Mouse (Mus musculus): ENCODE measurements around the gene Ppp6r3. TPM values are rescaled to one million over a fixed set of nuclear protein-coding genes. Genes with fewer than 3 reads are reported as not detected.

Ppp6r3 gene
- total RNA-seq, 2 experiments from 2014 or later = 84.7 to 87.9 TPM

DNA sequence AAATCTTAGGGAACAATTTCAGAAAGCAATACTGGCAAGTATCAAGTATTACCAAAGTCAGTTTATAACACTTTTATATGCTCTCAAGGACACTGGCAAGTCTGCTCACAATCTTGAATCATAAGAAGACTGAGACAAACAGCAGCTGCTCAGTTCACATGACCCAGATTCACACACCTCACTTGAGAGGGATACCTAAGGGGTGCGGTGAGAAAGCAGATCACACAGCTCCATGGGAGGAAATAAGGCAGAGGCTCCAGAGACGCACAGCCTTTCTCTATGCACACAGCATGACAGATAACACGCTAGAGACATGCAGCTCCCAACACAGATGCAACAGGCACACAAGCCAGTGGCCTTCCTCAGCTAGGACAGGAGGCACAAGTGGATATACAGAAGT, 45.8 kb downstream of the Ppp6r3 start:
- DNase-seq (ENCODE audit: low spot score in 2 of 2) = no peak

DNA sequence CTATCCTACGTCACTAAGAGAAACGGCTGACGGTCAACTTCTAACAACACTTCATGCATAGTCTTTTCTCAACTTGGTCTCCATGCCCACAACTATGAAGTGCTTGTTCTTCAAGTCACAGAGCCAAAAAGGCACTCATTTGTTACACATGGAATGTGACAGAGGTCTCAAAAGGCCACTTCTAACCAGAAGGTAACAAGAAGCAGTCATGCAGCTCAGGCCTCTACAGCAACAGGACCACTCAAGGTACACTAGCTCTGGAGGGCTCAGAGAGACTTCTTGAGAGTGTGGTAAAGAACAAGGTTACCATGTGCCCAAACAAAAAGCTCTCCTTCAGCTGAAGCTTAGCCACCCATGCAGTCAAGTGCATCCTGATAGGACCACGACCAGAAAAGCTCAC, 46.9 kb downstream of the Ppp6r3 start:
- no peak for DNase-seq (ENCODE audit: low spot score in 2 of 2)

DNA sequence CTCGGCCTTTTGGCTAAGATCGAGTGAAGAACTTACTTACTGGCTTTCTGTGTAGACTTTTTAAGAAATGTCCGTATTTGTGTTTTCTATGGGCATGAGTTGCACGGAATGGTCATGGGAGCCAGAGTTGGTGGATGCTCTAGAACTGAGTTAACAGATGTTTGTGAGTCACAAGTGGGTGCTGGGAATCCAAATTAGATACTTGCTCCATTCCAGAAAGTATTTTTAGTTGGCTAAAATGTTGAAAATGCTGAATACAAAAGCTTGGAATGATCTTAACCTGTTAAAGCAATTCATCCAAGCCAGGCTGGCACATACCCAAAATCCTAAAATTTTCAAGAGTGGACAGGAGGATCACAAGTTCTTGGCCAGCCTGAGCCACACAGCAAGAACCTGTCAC, 48.0 kb downstream of the Ppp6r3 start:
- no peak for DNase-seq (ENCODE audit: low spot score in 2 of 2)

DNA sequence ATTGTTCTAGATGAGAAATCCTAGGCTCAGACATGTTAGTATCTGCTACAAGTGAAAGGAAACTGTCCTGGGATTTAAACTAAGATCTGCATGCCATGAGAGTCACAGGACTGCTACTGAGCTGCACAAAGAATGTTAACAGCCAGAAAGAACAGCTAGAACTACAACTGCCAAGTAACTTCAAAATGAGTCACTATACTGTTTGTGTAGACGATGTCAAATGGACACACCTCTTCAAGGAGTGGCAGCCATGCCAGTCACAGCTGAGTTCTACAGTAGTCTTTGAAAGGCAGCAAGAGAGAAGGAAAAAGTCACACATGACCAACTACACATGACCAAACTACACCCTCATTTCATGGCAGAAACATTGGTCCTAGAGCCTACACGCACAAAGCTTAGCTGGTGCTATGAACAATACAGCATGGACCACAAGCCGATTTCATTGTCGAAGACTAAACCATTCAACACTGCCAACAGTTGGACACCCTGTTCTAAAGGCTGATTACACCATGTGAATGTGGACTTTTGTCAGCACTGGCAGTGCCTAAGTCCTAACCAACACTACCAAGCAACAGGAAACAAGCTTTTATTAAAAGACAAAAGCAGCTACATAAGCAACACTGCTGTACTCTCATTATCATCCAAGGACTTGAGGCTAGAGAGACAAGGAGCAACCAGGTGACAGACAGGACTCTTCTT, 55.9 kb downstream of the Ppp6r3 start:
- DNase-seq (ENCODE audit: low spot score in 2 of 2) = no peak

DNA sequence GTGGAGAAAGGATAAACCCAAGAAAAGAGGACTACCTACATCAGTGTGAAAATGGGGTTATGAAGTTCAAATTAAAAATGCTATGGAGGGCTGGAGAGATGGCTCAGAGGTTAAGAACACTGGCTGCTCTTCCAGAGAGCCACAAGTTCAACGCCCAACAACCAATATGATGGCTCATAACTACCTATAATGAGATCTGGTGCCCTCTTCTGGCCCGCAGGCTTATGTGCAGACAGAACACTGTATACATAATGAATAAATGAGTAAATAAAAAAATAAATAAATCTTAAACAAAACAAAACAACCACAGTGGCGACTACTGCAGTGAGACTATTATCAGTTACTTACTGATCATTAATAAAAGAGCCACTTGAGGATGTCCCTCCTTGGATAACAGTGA, 78.3 kb downstream of the Ppp6r3 start:
- DNase-seq (ENCODE audit: low spot score in 2 of 2) = no peak

DNA sequence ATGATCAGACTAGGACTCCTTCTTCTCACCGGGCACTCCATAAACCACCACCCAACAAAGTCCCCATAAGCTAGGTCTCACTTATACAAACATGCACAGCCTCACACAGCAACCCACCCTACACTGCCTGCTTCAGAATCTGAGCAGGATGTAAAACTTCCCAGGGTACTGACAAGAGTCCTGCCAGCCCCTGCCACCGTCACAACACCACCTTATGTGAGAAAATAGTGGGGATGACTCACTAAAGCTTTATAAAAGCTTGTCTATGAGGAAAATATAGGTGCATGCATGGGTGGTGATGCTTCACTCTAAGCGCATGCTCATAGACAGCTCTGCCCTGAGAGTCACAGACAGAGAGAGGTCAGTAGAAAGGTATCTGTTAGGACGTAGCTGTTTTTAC, 85.7 kb downstream of the Ppp6r3 start:
- DNase-seq (ENCODE audit: low spot score in 2 of 2) = no peak

DNA sequence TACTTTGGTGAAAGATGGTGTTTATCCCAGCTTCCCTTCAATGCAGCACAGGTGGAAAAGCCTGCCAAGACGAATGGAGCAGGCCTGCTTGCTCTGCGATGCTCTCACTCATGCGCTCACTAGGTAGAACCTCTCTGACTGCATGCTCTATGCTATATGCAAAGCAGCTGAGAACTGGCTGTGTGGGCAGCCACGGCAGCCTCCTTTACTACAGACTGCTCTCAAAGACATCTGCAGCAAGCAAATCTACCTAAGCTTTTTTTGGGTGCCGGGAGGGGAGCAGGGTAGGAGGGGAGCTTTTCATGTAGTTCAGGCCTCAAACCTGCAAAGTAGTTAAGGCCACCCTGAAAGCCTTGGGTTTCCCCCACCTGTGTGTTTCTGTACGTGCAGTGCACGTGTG, 92.7 kb downstream of the Ppp6r3 start:
- DNase-seq (ENCODE audit: low spot score in 2 of 2) = no peak

DNA sequence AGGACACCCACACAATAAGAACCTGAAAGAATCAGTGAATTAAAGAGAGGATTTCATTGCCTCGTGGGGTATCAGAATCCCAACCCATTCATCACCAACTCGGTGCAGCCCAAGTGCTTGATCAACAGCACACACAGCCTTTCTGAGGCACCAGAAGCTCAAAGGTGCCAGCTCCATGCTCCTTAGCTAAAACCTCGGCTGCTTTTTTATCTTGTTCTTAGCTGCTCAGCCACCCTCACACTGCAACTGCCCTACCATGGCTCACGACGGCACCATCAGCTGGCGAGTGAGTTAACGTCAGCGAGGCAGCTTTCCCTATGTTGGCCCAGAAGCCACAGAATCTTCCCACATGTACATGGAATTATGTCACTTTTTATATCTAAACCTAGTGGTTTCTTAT, 95.4 kb downstream of the Ppp6r3 start:
- DNase-seq (ENCODE audit: low spot score in 2 of 2) = peak in 1 of 2 experiments; percentile 18

DNA sequence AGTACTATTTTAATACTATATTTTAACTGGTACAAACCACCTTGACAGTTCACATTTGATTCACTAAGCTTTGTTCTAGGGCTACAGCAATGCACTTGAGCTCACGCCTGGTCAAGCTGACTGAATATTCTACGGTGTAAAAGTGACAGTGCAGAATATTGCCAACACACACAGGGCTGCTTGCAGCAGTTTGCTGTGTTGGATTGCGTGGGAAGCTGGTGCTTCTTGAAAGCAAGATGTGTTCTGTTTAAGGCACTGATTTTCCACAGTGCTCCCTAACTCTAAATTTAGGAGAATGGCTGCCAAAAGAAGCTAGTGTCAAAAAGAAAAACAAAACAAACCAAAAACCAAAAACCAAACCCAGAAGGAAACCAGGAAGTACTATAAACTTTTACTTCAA, 98.6 kb downstream of the Ppp6r3 start:
- DNase-seq (ENCODE audit: low spot score in 2 of 2) = peak in 1 of 2 experiments; percentile 18

DNA sequence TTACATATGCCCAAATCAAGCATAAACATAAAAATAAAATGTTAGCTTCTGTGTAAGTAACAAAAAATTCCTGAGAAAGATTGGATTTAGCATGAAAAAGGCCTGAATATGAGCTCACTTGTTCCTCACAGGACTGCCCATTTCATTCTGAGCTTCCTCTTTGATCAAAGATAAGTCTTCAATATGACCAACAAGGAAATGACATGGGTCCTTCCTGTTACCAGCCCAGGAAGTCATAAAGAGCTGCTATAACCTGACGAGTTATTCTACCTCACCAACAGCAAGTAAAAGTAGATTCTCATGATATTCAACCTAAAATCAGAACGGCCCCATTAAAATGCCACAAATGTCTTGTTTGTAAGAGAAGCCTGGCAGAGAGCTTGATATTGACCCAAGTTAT, 104.3 kb downstream of the Ppp6r3 start:
- DNase-seq (ENCODE audit: low spot score in 2 of 2) = no peak

DNA sequence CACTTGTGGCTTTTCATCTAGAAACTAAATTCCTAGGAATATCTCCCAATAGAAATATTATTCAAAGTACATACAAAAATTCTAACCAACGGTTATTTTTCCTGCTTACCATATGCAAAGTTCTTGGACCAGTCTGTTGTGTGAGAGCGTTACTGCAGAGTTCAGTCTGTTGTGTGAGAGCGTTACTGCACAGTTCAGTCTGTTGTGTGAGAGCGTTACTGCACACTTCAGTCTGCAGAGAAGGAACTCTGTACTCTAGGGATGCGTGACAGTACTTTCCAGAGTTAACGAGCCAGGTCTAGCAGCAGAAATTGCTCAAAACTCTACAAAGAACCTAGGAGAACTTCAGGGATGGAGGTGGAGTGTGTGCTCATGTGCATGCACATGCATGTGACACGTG, 108.0 kb downstream of the Ppp6r3 start:
- peak in 1 of 2 experiments; percentile 34 for DNase-seq (ENCODE audit: low spot score in 2 of 2)

DNA sequence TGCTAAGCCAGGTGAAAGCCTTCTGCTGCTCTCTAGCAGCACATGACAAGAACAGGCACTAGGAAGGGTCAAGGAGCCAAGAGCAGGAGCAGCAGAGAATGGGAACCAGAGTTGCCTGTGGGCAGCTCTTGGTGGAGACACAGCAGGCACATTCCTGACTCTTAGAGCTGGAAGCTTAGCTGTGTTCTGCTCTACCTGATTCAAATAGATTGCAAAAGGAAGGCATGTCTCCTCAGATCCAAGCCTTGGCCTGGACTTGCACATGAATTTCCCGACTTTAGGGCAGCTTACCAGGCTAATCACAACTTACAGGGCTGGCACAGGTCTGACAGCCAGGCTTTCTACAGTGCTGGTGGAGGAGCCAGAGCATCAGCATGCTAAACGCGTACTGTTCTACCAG, 115.6 kb downstream of the Ppp6r3 start:
- DNase-seq (ENCODE audit: low spot score in 2 of 2) = no peak

DNA sequence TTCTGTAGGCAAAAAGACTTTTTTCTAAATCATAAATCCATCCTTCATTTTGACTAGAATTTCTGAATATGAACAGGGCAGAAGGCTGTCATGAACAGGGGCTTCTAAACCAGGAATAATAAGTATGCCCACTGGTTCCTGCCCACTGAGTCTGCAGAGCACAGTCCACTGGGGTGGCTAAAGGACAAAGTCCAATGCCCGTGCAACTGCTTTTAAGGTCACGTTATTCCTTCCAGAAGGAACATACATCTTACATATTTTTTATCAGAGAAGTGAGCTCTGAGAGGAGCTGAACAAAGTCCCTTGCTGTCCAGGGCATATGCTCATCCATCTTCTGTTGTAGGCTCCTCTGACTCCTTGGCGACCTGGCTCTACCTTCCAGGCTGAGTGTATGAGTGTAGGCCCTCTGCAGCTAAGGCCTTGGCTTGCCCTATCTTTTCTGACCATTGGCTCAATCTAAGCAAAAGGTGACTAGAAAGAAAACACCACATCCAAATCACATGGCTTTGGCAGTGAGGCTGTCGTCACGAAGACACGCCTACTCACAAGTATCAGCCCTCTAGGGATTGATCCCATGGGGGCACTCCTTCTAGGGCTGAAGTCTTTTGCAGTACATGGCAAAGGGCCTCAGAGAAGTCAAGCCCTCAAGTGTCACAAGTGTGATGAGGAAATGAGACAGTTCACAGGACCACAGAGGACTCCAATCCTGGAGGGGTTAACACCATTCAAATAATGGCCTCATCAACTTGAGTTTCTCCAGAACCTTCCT, 117.0 kb downstream of the Ppp6r3 start:
- no peak for DNase-seq (ENCODE audit: low spot score in 2 of 2)

DNA sequence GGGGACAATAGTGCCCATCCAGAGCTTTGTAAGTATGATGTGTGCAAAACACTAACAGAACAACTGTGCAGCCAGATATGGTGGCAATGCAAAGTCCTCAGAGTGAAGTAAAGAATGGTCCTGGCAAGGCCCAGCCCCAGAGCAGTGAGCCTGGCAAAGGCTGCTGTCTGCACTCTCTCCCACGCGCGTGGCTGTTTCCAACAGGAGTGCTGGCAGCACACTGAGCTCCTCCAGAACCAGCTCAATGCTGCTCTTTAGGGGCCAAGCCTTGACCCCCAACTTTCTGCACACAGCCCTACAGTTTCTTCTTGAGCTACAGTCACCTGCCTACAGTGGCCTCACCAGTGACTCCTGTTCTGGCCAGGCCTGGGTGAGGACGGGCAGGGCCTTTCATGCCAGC, 117.8 kb downstream of the Ppp6r3 start:
- no peak for DNase-seq (ENCODE audit: low spot score in 2 of 2)

DNA sequence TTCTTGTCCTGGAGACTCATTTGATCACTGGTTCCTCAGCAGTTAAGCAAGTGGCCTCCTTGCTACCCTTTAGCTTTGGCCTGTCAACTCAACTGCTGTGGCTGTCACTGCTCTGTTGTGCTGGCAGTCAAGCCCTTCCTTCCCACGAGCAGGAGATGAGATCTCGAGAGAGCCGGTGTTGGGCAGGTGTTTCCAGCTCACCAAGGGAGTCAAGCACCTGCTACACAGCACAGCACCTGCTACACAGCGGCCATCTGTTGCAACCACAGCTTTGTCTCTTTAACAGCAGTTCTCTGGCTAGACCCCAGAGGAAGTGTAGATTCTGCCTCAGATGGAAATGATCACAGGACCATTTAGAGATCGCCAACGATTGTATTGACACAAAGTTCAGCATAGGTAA, 123.9 kb downstream of the Ppp6r3 start:
- no peak for DNase-seq (ENCODE audit: low spot score in 2 of 2)

DNA sequence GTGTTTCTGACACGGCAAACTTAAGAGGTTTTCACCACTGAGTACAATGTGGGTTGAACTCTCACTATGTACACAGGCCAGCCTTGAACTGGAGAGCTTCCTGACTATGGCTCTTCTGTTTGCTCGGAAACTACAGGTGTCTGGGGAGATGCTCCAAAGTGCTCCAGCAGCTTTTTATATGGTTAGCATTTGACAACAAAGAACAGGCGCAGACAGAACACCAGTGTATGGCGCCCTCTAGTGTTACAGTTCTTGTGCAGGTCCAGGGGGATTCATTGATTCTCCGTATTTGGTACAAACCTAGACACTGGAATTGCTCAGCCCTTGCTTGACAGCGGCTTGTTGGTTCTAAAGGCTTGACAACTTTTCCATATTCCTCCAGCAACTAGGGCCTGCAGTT, 124.4 kb downstream of the Ppp6r3 start:
- DNase-seq (ENCODE audit: low spot score in 2 of 2) = peak; percentile 71 to 92

DNA sequence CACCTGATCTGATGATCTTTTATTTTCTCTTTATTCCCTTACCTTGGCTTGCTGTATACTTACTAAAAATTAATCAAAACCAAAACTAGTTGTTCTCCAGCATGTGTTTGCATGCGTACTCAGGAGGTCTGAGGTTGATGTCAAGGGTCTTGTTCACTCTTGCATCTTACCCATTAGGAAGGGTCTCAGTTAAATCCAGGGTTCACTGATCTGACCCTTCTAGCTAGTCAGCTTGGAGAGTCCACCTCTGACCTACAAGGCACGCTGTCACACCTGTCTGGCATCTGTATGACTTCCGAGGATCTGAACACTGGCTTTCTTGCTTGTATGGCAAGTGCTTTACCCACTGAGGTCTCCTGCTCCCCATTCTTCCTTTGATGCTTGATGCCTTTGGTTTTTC, 124.8 kb downstream of the Ppp6r3 start:
- no peak for DNase-seq (ENCODE audit: low spot score in 2 of 2)

DNA sequence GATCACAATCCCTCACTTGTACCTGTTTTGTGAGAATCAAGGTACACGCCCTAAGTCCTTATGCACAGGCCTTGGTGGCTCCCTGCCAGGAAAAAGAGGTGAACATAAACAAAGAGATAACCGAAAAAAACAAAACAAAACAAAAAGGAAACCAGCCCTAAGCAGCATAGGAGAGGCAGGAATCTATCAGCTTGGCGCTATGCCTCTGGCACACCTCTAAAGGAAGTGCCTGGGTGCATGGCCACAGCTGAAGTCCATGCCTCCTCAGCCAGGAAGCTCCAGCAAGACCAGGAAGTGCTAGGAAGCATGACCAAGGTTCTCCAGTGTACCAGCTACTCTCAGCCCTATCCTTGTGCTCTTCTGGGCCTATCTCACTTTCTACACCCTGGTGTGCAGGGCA, 126.3 kb downstream of the Ppp6r3 start:
- DNase-seq (ENCODE audit: low spot score in 2 of 2) = no peak

DNA sequence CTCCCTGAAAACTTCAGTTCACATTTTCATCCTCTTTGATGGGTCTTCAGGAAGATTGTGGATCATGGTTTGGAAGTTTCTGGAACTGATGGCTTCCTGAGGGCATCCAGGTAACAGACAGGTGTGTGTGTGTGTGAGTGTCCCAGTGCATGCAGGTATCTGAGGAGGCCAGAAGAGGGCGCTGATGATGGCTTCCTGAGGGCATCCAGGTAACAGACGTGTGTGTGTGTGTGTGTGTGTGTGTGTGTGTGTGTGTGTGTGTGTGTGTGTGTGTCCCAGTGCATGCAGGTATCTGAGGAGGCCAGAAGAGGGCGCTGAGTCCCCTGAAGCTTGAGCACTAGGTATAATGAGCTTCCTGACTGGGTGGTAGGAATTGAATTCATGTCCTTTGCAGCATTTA, 128.2 kb downstream of the Ppp6r3 start:
- no peak for DNase-seq (ENCODE audit: low spot score in 2 of 2)

DNA sequence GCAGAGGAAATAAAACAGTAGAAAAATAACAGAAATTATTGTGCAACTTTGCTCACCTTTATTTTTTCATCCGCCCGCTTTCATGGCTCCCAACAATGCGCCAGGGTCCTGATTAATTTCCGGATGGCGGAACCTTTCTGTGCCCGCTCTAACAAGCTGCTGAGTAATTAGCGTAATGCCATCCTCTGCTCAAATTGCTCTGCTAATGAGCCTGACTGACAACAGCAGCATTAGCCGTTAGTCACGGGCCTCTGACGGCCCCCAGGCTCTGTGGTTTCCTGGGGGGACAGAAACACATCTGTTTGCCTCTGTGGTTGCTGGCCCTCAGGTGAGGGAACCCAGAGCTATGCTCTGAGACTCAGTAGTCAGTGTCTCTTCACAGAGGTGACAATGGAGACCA, 134.5 kb downstream of the Ppp6r3 start:
- no peak for DNase-seq (ENCODE audit: low spot score in 2 of 2)

DNA sequence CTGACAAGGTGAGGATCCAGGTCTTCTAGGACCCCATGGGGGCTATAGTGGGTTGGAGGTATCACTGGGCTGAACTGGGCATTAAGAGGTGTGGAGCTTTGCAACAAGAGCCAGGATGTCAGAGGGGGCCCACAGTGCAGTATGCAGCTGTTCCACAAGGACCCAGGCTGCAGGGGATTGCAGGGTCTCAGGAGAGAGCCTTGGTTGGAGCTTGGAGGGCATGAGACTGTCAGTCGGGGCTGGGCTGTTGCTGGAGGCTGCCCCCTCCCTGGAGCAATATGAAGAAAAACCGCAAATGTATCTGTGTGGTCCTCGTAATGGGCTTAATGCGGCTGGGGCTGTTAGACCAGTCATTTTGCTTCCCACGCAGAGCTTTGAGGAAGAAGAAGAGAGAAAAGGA, 134.9 kb downstream of the Ppp6r3 start:
- no peak for DNase-seq (ENCODE audit: low spot score in 2 of 2)

DNA sequence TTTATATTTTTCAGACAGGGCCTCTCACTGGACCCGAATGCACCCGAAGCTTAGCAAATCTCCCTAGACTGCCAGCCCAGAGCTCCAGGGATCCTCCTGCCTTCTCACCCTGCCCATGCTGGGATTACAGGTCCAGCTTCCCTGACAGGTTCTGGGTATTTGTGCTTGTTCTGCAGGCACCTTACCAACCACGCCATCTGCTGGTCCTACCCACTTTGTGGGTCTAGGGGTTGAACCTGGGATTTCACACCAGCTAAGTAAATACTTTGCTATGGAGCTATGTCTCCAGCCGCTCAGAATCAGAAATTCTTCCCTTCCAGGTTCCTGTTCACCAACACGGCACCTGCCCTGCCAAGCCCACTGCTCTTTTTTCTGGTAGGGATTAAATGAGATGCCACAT, 137.6 kb downstream of the Ppp6r3 start:
- DNase-seq (ENCODE audit: low spot score in 2 of 2) = no peak

DNA sequence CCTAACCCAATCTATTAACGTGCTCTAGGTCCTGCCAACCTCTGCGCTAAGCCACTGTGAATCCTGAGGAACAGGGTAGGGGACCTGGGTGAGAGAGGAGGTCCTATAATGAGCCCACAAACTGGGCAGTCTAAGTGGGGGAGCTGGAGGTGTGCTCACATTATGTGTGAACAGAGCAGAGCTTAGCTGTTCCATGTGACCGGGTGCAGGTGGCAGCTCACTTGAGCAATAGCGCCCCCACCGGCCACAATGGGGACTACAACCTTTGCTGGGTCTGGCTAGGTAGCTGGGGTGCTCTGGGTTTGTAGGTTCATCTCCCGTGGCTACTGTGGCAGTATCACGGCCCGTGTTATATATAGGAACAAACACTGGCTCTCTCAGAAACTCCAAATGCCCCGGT, 138.7 kb downstream of the Ppp6r3 start:
- DNase-seq (ENCODE audit: low spot score in 2 of 2) = no peak

All from layer of hippocampus, postnatal 14 days (tissue).